Mouse (Mus musculus): ENCODE measurements at regions not wholly inside any gene's neighbourhood (a gene's known extent, or its start where the extent isn't known, plus 50 kb on each side); places are given as distances from the start of the nearest gene placed in this dataset.

- DNase-seq, result no peak
Measured at GRCm38 (mm10) chr12:17113465-17114177, 63.1 kb downstream of the Kcnf1 start.

GRCm38 (mm10) chr12:17112781-17113464, 63.8 kb downstream of the Kcnf1 start:
- DNase-seq, result no peak

GRCm38 (mm10) chr12:17106220-17106619, 70.5 kb downstream of the Kcnf1 start:
- DNase-seq, result no peak

GRCm38 (mm10) chr12:17105057-17105712, 71.5 kb downstream of the Kcnf1 start:
- DNase-seq, result peak; percentile 9

- DNase-seq, result no peak
Measured at GRCm38 (mm10) chr12:17101842-17102241, 74.8 kb downstream of the Kcnf1 start.

- DNase-seq, result no peak
Measured at GRCm38 (mm10) chr12:17097800-17098271, 78.9 kb downstream of the Kcnf1 start.

GRCm38 (mm10) chr12:17094758-17095157, 81.9 kb downstream of the Kcnf1 start:
- DNase-seq, result no peak

- DNase-seq, result no peak
Measured at GRCm38 (mm10) chr12:17093772-17094171, 82.2 kb upstream of the 2410004P03Rik start.

- no peak for DNase-seq
Measured at GRCm38 (mm10) chr12:17091058-17091457, 79.5 kb upstream of the 2410004P03Rik start.

GRCm38 (mm10) chr12:17089710-17090339, 78.3 kb upstream of the 2410004P03Rik start:
- no peak for DNase-seq

GRCm38 (mm10) chr12:17087388-17087787, 75.9 kb upstream of the 2410004P03Rik start:
- no peak for DNase-seq

GRCm38 (mm10) chr12:17085209-17085574, 73.7 kb upstream of the 2410004P03Rik start:
- DNase-seq, result peak; percentile 26

GRCm38 (mm10) chr12:17084499-17085208, 73.1 kb upstream of the 2410004P03Rik start:
- DNase-seq, result no peak

- no peak for DNase-seq
Measured at GRCm38 (mm10) chr12:17071691-17072454, 60.3 kb upstream of the 2410004P03Rik start.

GRCm38 (mm10) chr12:17069808-17070207, 58.3 kb upstream of the 2410004P03Rik start:
- no peak for DNase-seq

GRCm38 (mm10) chr12:17069161-17069560, 57.6 kb upstream of the 2410004P03Rik start:
- no peak for DNase-seq

- DNase-seq, result no peak
Measured at GRCm38 (mm10) chr12:17063920-17064319, 52.4 kb upstream of the 2410004P03Rik start.

Data from adrenal gland, adult 2 months (tissue).